Mouse (Mus musculus): ENCODE measurements at regions not wholly inside any gene's neighbourhood (a gene's known extent, or its start where the extent isn't known, plus 50 kb on each side); places are given as distances from the start of the nearest gene placed in this dataset.
"Not testable (repeated sequence)": the region's sequence is repeated elsewhere in the genome, so short reads cannot be mapped to it uniquely, and the experiment has no call there.

- DNase-seq: no peak
Measured at GRCm38 (mm10) chr13:97384091-97384777, 143.3 kb downstream of the Enc1 start.

GRCm38 (mm10) chr13:97383351-97383750 lies 142.4 kb downstream of the Enc1 start:
- DNase-seq: no peak

GRCm38 (mm10) chr13:97380366-97380765 lies 139.5 kb downstream of the Enc1 start:
- DNase-seq: no peak

GRCm38 (mm10) chr13:97376232-97376523 lies 135.3 kb downstream of the Enc1 start:
- DNase-seq: no peak

- DNase-seq: peak; percentile 53
Measured at GRCm38 (mm10) chr13:97375501-97376231, 134.8 kb downstream of the Enc1 start.

- DNase-seq: no peak
Measured at GRCm38 (mm10) chr13:97372348-97372747, 131.4 kb downstream of the Enc1 start.

GRCm38 (mm10) chr13:97371200-97371599 lies 130.3 kb downstream of the Enc1 start:
- no peak for DNase-seq

GRCm38 (mm10) chr13:97366723-97367122 lies 125.8 kb downstream of the Enc1 start:
- DNase-seq: no peak

- no peak for DNase-seq
Measured at GRCm38 (mm10) chr13:97365557-97366244, 124.8 kb downstream of the Enc1 start.

GRCm38 (mm10) chr13:97365004-97365403 lies 124.1 kb downstream of the Enc1 start:
- DNase-seq: no peak

- DNase-seq: no peak
Measured at GRCm38 (mm10) chr13:97363765-97364164, 122.9 kb downstream of the Enc1 start.

GRCm38 (mm10) chr13:97363214-97363613 lies 122.3 kb downstream of the Enc1 start:
- DNase-seq: no peak

GRCm38 (mm10) chr13:97360551-97360950 lies 119.6 kb downstream of the Enc1 start:
- DNase-seq: no peak

- no peak for DNase-seq
Measured at GRCm38 (mm10) chr13:97358781-97359305, 117.9 kb downstream of the Enc1 start.

GRCm38 (mm10) chr13:97358261-97358660 lies 117.4 kb downstream of the Enc1 start:
- DNase-seq: no peak

- no peak for DNase-seq
Measured at GRCm38 (mm10) chr13:97356923-97357807, 116.3 kb downstream of the Enc1 start.

- not testable (repeated sequence) for DNase-seq
Measured at GRCm38 (mm10) chr13:97355411-97355810, 114.5 kb downstream of the Enc1 start.

- DNase-seq: no peak
Measured at GRCm38 (mm10) chr13:97347696-97348095, 106.8 kb downstream of the Enc1 start.

- no peak for DNase-seq
Measured at GRCm38 (mm10) chr13:97341218-97341889, 100.4 kb downstream of the Enc1 start.

GRCm38 (mm10) chr13:97337954-97338353 lies 97.0 kb downstream of the Enc1 start:
- no peak for DNase-seq

- peak; percentile 76 for DNase-seq
Measured at GRCm38 (mm10) chr13:97337296-97337731, 96.4 kb downstream of the Enc1 start.
